Mouse (Mus musculus): ENCODE data around the gene Cacnb1.

Gene Cacnb1

GRCm38 (mm10) chr11:98037871-98038270 lies 15.0 kb upstream of the Cacnb1 start:
- DNase-seq, result peak; percentile 79 to 80

GRCm38 (mm10) chr11:98035977-98036377 lies 13.1 kb upstream of the Cacnb1 start:
- DNase-seq, result peak; percentile 88 to 89

DNA sequence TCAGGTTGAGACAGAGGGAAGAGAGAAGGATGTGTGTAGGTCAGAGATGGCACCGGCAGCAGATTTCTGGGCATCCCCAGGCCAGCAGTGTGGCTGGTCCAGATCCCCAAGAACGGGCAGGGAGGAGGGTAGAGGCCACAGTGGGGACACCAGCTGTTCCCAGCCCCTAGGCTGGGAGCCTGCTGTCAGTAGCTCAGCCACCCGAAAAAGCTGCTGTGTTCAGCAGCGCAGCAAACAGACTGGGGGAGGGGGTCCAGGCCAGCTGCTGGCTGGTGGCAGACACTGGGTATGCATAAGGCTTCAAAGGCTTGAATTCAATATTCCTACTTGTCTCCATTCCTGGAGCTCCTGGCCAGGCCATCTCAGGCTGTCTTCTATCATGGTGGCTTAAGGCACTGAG lies 12.0 kb upstream of the Cacnb1 start:
- DNase-seq, result peak; percentile 79 to 85

GRCm38 (mm10) chr11:98034061-98034460 lies 11.2 kb upstream of the Cacnb1 start:
- DNase-seq, result no peak

DNA sequence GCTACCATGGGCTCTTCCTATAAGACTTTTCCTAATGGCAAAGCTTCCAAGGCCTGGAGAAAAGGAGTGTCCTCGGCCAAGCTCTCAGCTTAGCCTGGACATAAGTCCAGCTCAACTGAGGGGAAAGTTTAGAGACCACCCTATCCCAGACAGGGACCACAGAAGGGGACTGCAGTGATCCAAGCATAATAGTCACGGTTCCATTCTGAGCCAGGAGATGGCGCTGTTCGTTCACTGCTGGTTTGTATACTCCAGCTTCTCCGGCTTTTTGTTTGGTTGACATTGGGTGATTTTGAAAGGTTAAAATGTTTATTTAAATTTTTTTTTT lies 8.6 kb upstream of the Cacnb1 start:
- DNase-seq, result peak; percentile 90 to 94

DNA sequence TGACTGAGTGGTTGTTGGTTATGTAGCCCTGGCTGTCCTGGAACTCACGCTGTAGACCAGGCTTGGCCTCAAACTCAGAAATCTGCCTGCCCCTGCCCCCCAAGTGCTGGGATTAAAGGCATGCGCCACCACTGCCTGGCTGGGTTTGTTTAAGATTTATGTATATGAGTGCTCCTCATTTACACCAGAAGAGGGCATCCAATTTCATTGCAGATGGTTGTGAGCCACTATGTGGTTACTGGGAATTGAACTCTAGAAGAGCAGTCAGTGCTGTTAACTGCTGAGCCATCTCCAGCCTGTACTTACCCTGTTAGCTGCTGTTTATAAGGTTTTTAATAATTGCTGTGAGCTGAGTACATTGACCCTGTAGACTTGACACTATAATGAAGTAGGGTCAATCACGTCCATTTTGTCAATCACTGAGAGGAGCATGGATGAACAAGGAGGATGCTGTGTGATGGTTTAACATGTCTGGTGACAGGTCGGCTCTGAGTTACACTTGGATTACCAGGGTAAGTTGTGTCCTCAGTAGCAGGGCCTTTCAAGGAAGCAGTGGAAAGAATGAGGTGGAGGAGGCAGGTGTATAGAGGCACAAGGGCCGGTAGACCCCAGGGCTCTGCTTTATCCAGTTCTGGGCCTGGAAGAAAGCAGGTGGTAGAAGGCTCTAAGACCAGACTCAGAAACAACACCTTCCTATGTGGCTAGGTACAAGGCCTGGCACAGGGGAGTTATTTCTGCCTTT lies 8.0 kb upstream of the Cacnb1 start:
- DNase-seq, result no peak

GRCm38 (mm10) chr11:98027785-98028184 lies 5.0 kb upstream of the Cacnb1 start:
- no peak for DNase-seq

- no peak for DNase-seq
Observed at GRCm38 (mm10) chr11:98027297-98027688, 4.5 kb upstream of the Cacnb1 start.

GRCm38 (mm10) chr11:98026570-98027296 lies 3.9 kb upstream of the Cacnb1 start, which contains the start of gene Rpl19:
Rpl19 (plus strand) TSS chr11:98026710.
- peak; percentile 97 to 98 for DNase-seq

DNA sequence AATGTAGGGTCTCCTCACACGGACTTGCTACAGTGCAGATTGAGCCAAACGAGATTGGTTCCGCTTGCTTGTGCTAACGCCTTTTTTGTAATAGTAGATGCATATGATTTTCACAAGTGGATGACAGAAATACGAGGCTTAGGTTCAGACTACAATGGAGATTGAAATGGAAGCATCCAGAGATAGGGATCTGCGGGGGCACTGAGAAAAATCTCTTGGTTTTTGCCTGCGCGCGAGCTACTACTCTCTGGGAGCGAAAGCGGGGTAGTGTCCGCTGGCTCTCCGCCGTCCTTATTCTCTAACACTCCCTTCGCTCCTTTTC lies 3.4 kb upstream of the Cacnb1 start:
- no peak for DNase-seq

DNA sequence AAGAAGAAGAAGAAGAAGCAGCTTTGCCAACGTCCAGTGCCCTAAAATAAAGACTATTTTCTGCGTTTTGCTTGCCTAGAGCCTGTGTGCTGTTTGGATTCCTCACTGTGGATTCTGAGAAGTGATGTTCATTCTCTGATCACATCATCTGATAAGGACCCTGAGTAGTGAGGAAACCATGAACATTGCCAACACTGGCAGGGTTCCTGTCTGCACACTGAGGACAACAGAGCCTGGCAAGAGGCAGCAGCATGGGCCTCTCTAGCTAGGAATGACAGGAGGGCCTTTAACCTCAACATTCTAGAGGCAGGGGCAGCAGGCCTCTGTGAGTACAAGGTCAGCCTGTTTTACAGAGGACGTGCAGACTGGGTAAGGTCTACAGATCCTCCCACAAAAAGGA lies 1.7 kb upstream of the Cacnb1 start:
- no peak for DNase-seq

DNA sequence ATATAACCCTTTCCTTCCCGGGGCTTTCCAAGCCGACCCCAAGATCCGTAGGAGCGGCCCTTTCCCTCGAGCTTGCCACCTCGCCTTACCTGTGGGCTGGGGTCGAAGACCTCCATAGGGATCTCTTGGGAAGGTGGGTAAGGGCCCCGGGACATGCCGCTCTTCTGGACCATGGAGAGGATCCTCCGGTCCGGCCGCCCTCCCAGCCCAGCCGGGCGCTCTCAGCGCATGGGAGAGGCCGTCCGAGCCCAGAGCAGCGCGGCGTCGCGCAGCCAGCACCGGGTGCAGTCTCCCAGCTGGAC lies 630 bp downstream of the Cacnb1 start:
- DNase-seq, result no peak

GRCm38 (mm10) chr11:98021565-98022252 lies 1.1 kb downstream of the Cacnb1 start:
- peak; percentile 78 to 80 for DNase-seq

DNA sequence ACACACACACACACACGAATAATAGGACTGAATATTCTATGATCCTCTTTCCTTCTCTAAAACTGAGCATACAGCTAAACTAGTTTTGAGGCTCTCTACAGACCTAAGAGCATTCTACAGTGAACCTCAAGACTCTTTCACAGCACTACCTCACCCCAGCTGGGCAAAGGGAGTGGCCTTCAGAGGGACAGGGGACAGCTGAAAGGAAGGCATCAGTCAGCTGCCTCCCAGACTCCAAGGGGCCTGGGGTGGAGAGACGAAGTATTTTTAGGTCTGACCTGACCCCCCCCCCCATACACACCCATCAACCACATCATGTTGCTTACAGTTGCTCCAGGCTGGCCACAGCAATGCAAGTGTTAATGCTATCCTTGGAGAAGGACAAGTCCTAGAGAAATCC lies 1.7 kb downstream of the Cacnb1 start:
- DNase-seq, result peak in 1 of 2 experiments; percentile 31

- DNase-seq, result peak; percentile 63 to 66
Observed at GRCm38 (mm10) chr11:98020710-98021109, 2.1 kb downstream of the Cacnb1 start.

- DNase-seq, result no peak
Observed at GRCm38 (mm10) chr11:98019883-98020610, 2.8 kb downstream of the Cacnb1 start.

GRCm38 (mm10) chr11:98018858-98019641 lies 3.8 kb downstream of the Cacnb1 start:
- peak; percentile 61 to 69 for DNase-seq

GRCm38 (mm10) chr11:98018222-98018621 lies 4.6 kb downstream of the Cacnb1 start:
- no peak for DNase-seq

GRCm38 (mm10) chr11:98016824-98017223 lies 6.0 kb downstream of the Cacnb1 start:
- no peak for DNase-seq

DNA sequence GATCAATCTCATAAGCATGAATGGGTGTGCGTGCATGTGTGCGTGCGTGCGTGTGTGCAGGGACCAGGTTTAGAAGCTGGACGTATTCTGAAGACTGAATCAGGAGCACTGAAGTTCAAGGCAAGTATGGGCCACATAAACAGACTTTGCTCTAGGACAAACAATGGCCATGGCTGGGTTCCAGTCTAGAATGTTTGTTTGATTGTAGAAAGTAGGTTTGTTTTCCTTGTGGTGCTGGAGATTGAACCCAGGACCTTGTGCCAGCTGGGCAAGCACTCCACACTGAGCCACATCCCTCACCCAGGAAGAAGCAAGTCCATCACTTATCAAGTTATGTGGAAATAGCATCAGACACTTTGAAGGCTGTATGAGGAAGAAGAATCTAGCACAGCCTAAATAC lies 6.7 kb downstream of the Cacnb1 start:
- DNase-seq, result no peak

DNA sequence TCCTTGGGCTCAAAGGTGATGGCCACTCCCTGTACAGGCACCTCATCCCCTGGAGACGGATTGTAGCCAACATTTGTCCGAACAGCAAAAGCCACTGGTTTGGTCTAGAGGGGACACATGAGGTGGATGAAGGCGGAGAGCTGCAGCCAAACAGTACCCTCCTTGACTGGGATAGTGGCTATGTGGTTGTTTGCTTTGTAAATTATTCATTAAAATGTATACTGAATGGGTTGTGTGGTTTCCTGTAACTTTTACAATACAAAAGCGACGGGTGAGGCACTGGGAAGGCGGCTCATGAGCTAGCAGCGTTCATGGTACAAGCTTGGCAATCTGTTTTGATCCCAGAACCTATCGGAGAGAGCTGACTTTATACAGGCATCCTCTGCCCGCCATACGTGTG lies 10.0 kb downstream of the Cacnb1 start:
- DNase-seq, result no peak

- no peak for DNase-seq
Observed at GRCm38 (mm10) chr11:98011716-98012115, 11.1 kb downstream of the Cacnb1 start.

DNA sequence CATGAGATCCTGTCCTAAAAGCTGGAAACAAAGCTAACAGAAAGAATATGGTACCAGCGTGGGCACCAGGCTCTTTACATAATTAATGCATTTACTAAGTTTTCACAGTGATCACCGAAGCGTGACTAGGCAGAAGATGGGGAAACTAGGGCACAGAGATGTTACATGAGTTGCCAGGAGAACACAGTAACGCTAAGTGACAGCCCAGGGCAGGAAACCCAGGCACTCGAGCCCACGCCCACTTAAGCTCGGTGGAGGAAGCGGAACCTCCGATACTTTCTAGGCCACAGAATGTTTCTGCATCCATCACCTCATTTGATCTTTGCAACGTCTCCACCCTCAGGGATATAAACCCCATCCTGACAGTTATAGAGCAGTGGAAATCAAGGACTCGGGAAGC lies 14.7 kb downstream of the Cacnb1 start:
- DNase-seq, result no peak

Data from cerebellum, postnatal 10 days (tissue).